ENCODE assay signal across 11 mouse cellular contexts in genomic region chr8:13481089-13481554, GRCm38 (mm10). TPM values are rescaled to one million over a fixed set of nuclear protein-coding genes. Genes with fewer than 3 reads are reported as not detected.
A peak's percentile ranks its signal among the peaks of the same experiment; 100 is the strongest.
DNase-seq lines count a peak whose midpoint lies in the region.
"Had no signal": no experiment of that assay in that cellular context is flagged by ENCODE, and none has a peak within 500 bp of the region (broad histone marks: within the 10 kb centered on the region; RNA-seq: fewer than 3 reads in every experiment).

No protein-coding gene starts in this region.

- peak; percentile 55 for DNase-seq in adrenal gland, adult 2 months
- DNase-seq in adrenal gland, adult 8-10 months, result no peak
- DNase-seq in kidney, adult 9 months, result peak; percentile 62
- DNase-seq in kidney, postnatal 14 days, result no peak
- peak; percentile 56 for DNase-seq in heart, adult 8-10 months (ENCODE audit: low spot score)
- DNase-seq in lung, postnatal 36 days, result peak; percentile 54
- DNase-seq in layer of hippocampus, postnatal 36 days, result no peak
- no peak for DNase-seq in B cell, adult 2 months
- DNase-seq: cerebellum, adult 9-11 months had no signal

RNA-seq across cellular contexts. Expression of gene Gas6, which starts 13.2 kb away (rescaled TPM):
- 100 to 1,000 TPM; 127 to 450 TPM for total RNA-seq in adrenal gland, adult 2 months (2021)
- polyA plus RNA-seq in adrenal gland, adult 2 months (2012; rRNA removed), result 260 and 429 TPM in 2 replicates
- 1,000 to 10,000 TPM in 1 of 4 experiments, 100 to 1,000 TPM in 3; 130 to 1,084 (median 297) TPM for total RNA-seq in adrenal gland, adult 8-10 months (2022)
- total RNA-seq in heart, adult 8-10 months (2022), result 100 to 1,000 TPM; 113 to 140 (median 124) TPM
- total RNA-seq in layer of hippocampus, postnatal 36 days (2021), result 10 to 100 TPM; 81.3 to 85.0 TPM

RNA-seq across cellular contexts. Expression of gene Tmem255b, which starts 46.1 kb away (rescaled TPM):
- 1 to 10 TPM in 1 of 2 experiments, under 1 TPM in 1; 0.49 to 1.4 TPM for total RNA-seq in adrenal gland, adult 2 months (2021)
- polyA plus RNA-seq in adrenal gland, adult 2 months (2012; rRNA removed), result 3.2 and 5.7 TPM in 2 replicates
- 1 to 10 TPM in 2 of 4 experiments, under 1 TPM in 2; 0.77 to 1.7 (median 1.1) TPM for total RNA-seq in adrenal gland, adult 8-10 months (2022)
- 1 to 10 TPM; 3.7 to 7.5 (median 5.7) TPM for total RNA-seq in heart, adult 8-10 months (2022)
- total RNA-seq in layer of hippocampus, postnatal 36 days (2021), result 1 to 10 TPM; 4.4 to 5.1 TPM
- total RNA-seq: hematopoietic stem cell, adult 5-6 weeks had no signal
- polyA plus RNA-seq: forebrain, embryonic 15.5 days had no signal

Comparison
In these comparisons a context has a peak if more than half of its experiments do, and no peak if none do; other contexts are left out.
1. DNase-seq: peak in adrenal gland, adult 2 months (single experiment), kidney, adult 9 months (single experiment), heart, adult 8-10 months (single experiment) and lung, postnatal 36 days (single experiment); none in adrenal gland, adult 8-10 months (single experiment), kidney, postnatal 14 days (single experiment), layer of hippocampus, postnatal 36 days (0 of 2) and B cell, adult 2 months (0 of 2).